Mouse (Mus musculus) liver, postnatal 0 days (tissue): ENCODE measurements around the gene Bzw2.

Source experiments
- CTCF ChIP-seq: sonication (generic); IDR thresholded peaks from 2 replicates; pipeline ENCODE4 v1.5.1; 2016; ENCODE audit warnings: antibody characterized with exemption, low read depth
- EP300 ChIP-seq: IDR thresholded peaks from 2 replicates; pipeline ENCODE4 v1.6.1; 2016; ENCODE audit warnings: antibody characterized with exemption, low read depth, mild to moderate bottlenecking

- TF ChIP-seq CTCF, result no peak
- TF ChIP-seq EP300, result no peak
Measured at GRCm38 (mm10) chr12:36133547-36133946, 24.3 kb downstream of the Bzw2 start.
